Mouse (Mus musculus) bone marrow macrophage, adult 2 months (primary cell): ENCODE results near the gene Max.

Experiments
- CTCF ChIP-seq: IDR thresholded peaks from 2 replicates; pipeline ENCODE4 v1.5.1; 2012; ENCODE audit warnings: low read depth, mild to moderate bottlenecking, low read length, moderate library complexity
- POLR2A ChIP-seq: IDR thresholded peaks from 2 replicates; pipeline ENCODE4 v1.6.1; 2012; ENCODE audit warnings: mild to moderate bottlenecking, low read depth, low read length, borderline replicate concordance

DNA sequence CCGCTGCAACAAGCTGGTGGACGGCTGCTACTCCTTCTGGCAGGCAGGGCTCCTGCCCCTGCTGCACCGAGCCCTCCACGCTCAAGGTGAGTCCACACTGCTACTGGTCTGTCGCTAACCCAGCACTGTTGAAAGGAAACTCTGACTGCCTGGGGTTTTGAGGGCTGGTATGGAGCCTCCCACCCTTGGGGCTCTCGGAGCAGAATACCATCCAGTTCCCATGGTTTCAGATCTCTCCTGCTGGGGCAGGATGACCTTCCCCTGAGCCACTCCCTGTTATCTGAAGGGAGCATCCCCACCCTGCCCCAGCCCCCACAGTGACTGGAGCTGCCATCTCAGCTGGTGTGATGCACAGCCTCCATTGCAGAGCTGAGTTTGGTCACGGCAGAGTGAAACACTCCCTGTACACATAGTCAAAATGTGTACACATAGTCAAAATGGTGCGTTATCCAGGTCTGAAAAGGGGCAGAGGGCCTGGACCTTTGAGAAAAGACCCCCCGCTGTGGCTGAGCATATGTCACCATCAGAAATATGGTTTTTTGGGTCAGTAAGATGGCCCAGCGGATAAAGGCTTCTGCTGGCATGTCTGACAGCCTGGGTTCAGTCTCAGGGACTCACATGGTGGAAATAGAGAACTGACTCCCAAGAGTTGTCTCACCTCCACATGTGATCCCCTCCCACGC is 51.6 kb downstream of the Max start:
- TF ChIP-seq CTCF (no peak), POLR2A (no peak)
